Mouse (Mus musculus) frontal cortex, adult 2 months (tissue): ENCODE measurements around the gene Ccdc116. TPM values are rescaled to one million over a fixed set of nuclear protein-coding genes. Genes with fewer than 3 reads are reported as not detected.
"Not testable (repeated sequence)": the region's sequence is repeated elsewhere in the genome, so short reads cannot be mapped to it uniquely, and the experiment has no call there.

Source experiments
- DNase-seq, 2 experiments: peaks; one replicate each; pipeline ENCODE4 v3.0.0; 2022; ENCODE audit warnings: low spot score in 1 of 2; ENCODE audit errors: extremely low spot score in 1 of 2
- polyA plus RNA-seq: library from polyadenylated mRNA; depleted of rRNA; stranded (reverse); fragments of >200 nt; gene quantifications from 2 replicates; pipeline ENCODE4 v1.2.3, GENCODE M21; 2012; rRNA removed

The Ccdc116 gene
- 5.0 and 5.1 TPM in 2 replicates for polyA plus RNA-seq

GRCm38 (mm10) chr16:17146772-17147235 lies at the start of gene Ccdc116:
Gene Ccdc116 (minus strand): TSS chr16:17147229.
- peak; percentile 51 to 85 for DNase-seq

GRCm38 (mm10) chr16:17193823-17194222 lies 46.8 kb upstream of the Ccdc116 start:
- no peak for DNase-seq

- no peak for DNase-seq
These were observed 38.4 kb upstream of the Ccdc116 start for GRCm38 (mm10) chr16:17185475-17185874.

- DNase-seq = no peak
These were observed 36.0 kb upstream of the Ccdc116 start for GRCm38 (mm10) chr16:17183003-17183402.

GRCm38 (mm10) chr16:17182136-17182535 lies 35.1 kb upstream of the Ccdc116 start:
- no peak for DNase-seq

- DNase-seq = no peak
These were observed 34.4 kb upstream of the Ccdc116 start for GRCm38 (mm10) chr16:17181382-17181781.

- DNase-seq = no peak
These were observed 32.7 kb upstream of the Ccdc116 start for GRCm38 (mm10) chr16:17179706-17180105.

- DNase-seq = no peak
These were observed 30.7 kb upstream of the Ccdc116 start for GRCm38 (mm10) chr16:17177623-17178170.

- no peak for DNase-seq
These were observed 28.7 kb upstream of the Ccdc116 start for GRCm38 (mm10) chr16:17175765-17176164.

GRCm38 (mm10) chr16:17168049-17168448 lies 21.0 kb upstream of the Ccdc116 start:
- no peak for DNase-seq

- DNase-seq = no peak
These were observed 20.1 kb upstream of the Ccdc116 start for GRCm38 (mm10) chr16:17167179-17167578.

GRCm38 (mm10) chr16:17165478-17165877 lies 18.4 kb upstream of the Ccdc116 start:
- DNase-seq = not testable (repeated sequence)

GRCm38 (mm10) chr16:17154346-17154745 lies 7.3 kb upstream of the Ccdc116 start:
- DNase-seq = no peak

GRCm38 (mm10) chr16:17151874-17152273 lies 4.8 kb upstream of the Ccdc116 start:
- no peak for DNase-seq

- no peak for DNase-seq
These were observed 3.7 kb upstream of the Ccdc116 start for GRCm38 (mm10) chr16:17150520-17151258.

- no peak for DNase-seq
These were observed 1.1 kb upstream of the Ccdc116 start for GRCm38 (mm10) chr16:17148084-17148483.

GRCm38 (mm10) chr16:17147391-17147929 lies 431 bp upstream of the Ccdc116 start:
- peak in 1 of 2 experiments; percentile 41 for DNase-seq

- DNase-seq = no peak
These were observed 2.7 kb downstream of the Ccdc116 start, which contains the start of gene Ydjc for GRCm38 (mm10) chr16:17144339-17144738. Gene Ydjc (plus strand): TSS chr16:17144621.

- no peak for DNase-seq
These were observed 9.7 kb downstream of the Ccdc116 start for GRCm38 (mm10) chr16:17137355-17137754.

- DNase-seq = no peak
These were observed 14.2 kb downstream of the Ccdc116 start for GRCm38 (mm10) chr16:17132906-17133200.

- peak; percentile 94 to 99 for DNase-seq
These were observed 14.7 kb downstream of the Ccdc116 start, which contains the start of gene Sdf2l1 for GRCm38 (mm10) chr16:17132089-17132905. Gene Sdf2l1 (minus strand): TSS chr16:17132383.
